Mouse (Mus musculus): ENCODE results near the gene Snx32. TPM values are rescaled to one million over a fixed set of nuclear protein-coding genes. Genes with fewer than 3 reads are reported as not detected.

The Snx32 gene
- 92.3 and 123 TPM in 2 replicates for polyA plus RNA-seq (2012; rRNA removed)

GRCm38 (mm10) chr19:5510031-5511026 lies at the start of gene Snx32:
Gene Snx32 (minus strand): TSS chr19:5510538.
- TF ChIP-seq CTCF (IDR thresholded peaks at IDR 0.05; ENCODE audit: borderline replicate concordance, extremely low read depth, insufficient read depth, insufficient read length) = peak; percentile 18; the same call in 1 of the 2 replicates
- peak; percentile 44; the same call in 1 of the 2 replicates for TF ChIP-seq POLR2A (IDR thresholded peaks at IDR 0.05; ENCODE audit: borderline replicate concordance, extremely low read depth, insufficient read depth, insufficient read length, poor library complexity, severe bottlenecking)
- peak; percentile 100 for DNase-seq (ENCODE audit: low read depth)

GRCm38 (mm10) chr19:5559631-5560456 lies 49.5 kb upstream of the Snx32 start:
- TF ChIP-seq CTCF (IDR thresholded peaks at IDR 0.05; ENCODE audit: borderline replicate concordance, extremely low read depth, insufficient read depth, insufficient read length) (no peak), POLR2A (IDR thresholded peaks at IDR 0.05; ENCODE audit: borderline replicate concordance, extremely low read depth, insufficient read depth, insufficient read length, poor library complexity, severe bottlenecking) (no peak)
- DNase-seq (ENCODE audit: low read depth) = peak; percentile 7

GRCm38 (mm10) chr19:5559229-5559628 lies 48.9 kb upstream of the Snx32 start:
- no peak for DNase-seq (ENCODE audit: low read depth)
- no peak for TF ChIP-seq CTCF (IDR thresholded peaks at IDR 0.05; ENCODE audit: borderline replicate concordance, extremely low read depth, insufficient read depth, insufficient read length)

GRCm38 (mm10) chr19:5558770-5559169 lies 48.4 kb upstream of the Snx32 start:
- no peak for TF ChIP-seq CTCF (IDR thresholded peaks at IDR 0.05; ENCODE audit: borderline replicate concordance, extremely low read depth, insufficient read depth, insufficient read length)
- TF ChIP-seq POLR2A (IDR thresholded peaks at IDR 0.05; ENCODE audit: borderline replicate concordance, extremely low read depth, insufficient read depth, insufficient read length, poor library complexity, severe bottlenecking) = no peak
- DNase-seq (ENCODE audit: low read depth) = no peak

GRCm38 (mm10) chr19:5558169-5558568 lies 47.8 kb upstream of the Snx32 start:
- TF ChIP-seq CTCF (IDR thresholded peaks at IDR 0.05; ENCODE audit: borderline replicate concordance, extremely low read depth, insufficient read depth, insufficient read length) = no peak
- no peak for TF ChIP-seq POLR2A (IDR thresholded peaks at IDR 0.05; ENCODE audit: borderline replicate concordance, extremely low read depth, insufficient read depth, insufficient read length, poor library complexity, severe bottlenecking)
- no peak for DNase-seq (ENCODE audit: low read depth)

GRCm38 (mm10) chr19:5554212-5554611 lies 43.9 kb upstream of the Snx32 start:
- TF ChIP-seq POLR2A (IDR thresholded peaks at IDR 0.05; ENCODE audit: borderline replicate concordance, extremely low read depth, insufficient read depth, insufficient read length, poor library complexity, severe bottlenecking) (no peak), CTCF (IDR thresholded peaks at IDR 0.05; ENCODE audit: borderline replicate concordance, extremely low read depth, insufficient read depth, insufficient read length) (no peak)
- no peak for DNase-seq (ENCODE audit: low read depth)

- TF ChIP-seq CTCF (IDR thresholded peaks at IDR 0.05; ENCODE audit: borderline replicate concordance, extremely low read depth, insufficient read depth, insufficient read length) (no peak), POLR2A (IDR thresholded peaks at IDR 0.05; ENCODE audit: borderline replicate concordance, extremely low read depth, insufficient read depth, insufficient read length, poor library complexity, severe bottlenecking) (no peak)
- no peak for DNase-seq (ENCODE audit: low read depth)
Measured at GRCm38 (mm10) chr19:5553802-5554201, 43.5 kb upstream of the Snx32 start.

GRCm38 (mm10) chr19:5547471-5548056 lies 37.2 kb upstream of the Snx32 start:
- TF ChIP-seq POLR2A (IDR thresholded peaks at IDR 0.05; ENCODE audit: borderline replicate concordance, extremely low read depth, insufficient read depth, insufficient read length, poor library complexity, severe bottlenecking) = no peak
- TF ChIP-seq CTCF (IDR thresholded peaks at IDR 0.05; ENCODE audit: borderline replicate concordance, extremely low read depth, insufficient read depth, insufficient read length) = no peak
- no peak for DNase-seq (ENCODE audit: low read depth)

- TF ChIP-seq CTCF (IDR thresholded peaks at IDR 0.05; ENCODE audit: borderline replicate concordance, extremely low read depth, insufficient read depth, insufficient read length) (no peak), POLR2A (IDR thresholded peaks at IDR 0.05; ENCODE audit: borderline replicate concordance, extremely low read depth, insufficient read depth, insufficient read length, poor library complexity, severe bottlenecking) (no peak)
- DNase-seq (ENCODE audit: low read depth) = no peak
Measured at GRCm38 (mm10) chr19:5544031-5544430, 33.7 kb upstream of the Snx32 start.

- no peak for DNase-seq (ENCODE audit: low read depth)
- TF ChIP-seq POLR2A (IDR thresholded peaks at IDR 0.05; ENCODE audit: borderline replicate concordance, extremely low read depth, insufficient read depth, insufficient read length, poor library complexity, severe bottlenecking) (no peak), CTCF (IDR thresholded peaks at IDR 0.05; ENCODE audit: borderline replicate concordance, extremely low read depth, insufficient read depth, insufficient read length) (no peak)
Measured at GRCm38 (mm10) chr19:5543362-5543761, 33.0 kb upstream of the Snx32 start.

- no peak for DNase-seq (ENCODE audit: low read depth)
- TF ChIP-seq CTCF (IDR thresholded peaks at IDR 0.05; ENCODE audit: borderline replicate concordance, extremely low read depth, insufficient read depth, insufficient read length) (no peak), POLR2A (IDR thresholded peaks at IDR 0.05; ENCODE audit: borderline replicate concordance, extremely low read depth, insufficient read depth, insufficient read length, poor library complexity, severe bottlenecking) (no peak)
Measured at GRCm38 (mm10) chr19:5538786-5539185, 28.4 kb upstream of the Snx32 start.

Data from brain, embryonic 14.5 days (tissue).